Mouse (Mus musculus): ENCODE measurements at regions not wholly inside any gene's neighbourhood (a gene's known extent, or its start where the extent isn't known, plus 50 kb on each side); places are given as distances from the start of the nearest gene placed in this dataset.

DNA sequence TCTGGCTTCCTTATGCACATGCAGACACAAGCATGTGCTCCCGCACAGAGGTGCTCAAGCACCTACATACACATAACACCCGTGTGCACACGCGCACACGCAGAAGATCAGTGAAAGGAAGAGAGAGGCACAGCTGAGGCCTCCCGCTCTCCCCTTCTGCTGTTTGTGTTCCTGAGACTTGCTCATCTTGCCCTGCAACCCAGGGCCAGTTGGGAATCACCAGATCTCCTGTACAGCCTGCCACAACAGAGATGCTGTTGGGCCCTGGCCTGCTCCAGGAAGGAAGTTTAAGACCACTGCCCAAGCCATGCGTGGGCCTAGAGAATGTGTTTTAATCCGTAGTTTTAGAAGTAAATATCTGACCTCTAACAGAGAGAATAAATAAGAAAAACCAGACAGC is 160.0 kb upstream of the Ctnnb1 start:
- no peak for TF ChIP-seq FLI1 (IDR thresholded peaks at IDR 0.05; ENCODE audit: low read length)
- no peak for TF ChIP-seq GATA1 (IDR thresholded peaks at IDR 0.05; ENCODE audit: borderline replicate concordance, low read length)

All from megakaryocyte, embryonic 14.5 days (primary cell).